Mouse (Mus musculus) G1E (cell line): ENCODE results near the gene Ska3. TPM values are rescaled to one million over a fixed set of nuclear protein-coding genes. Genes with fewer than 3 reads are reported as not detected.

Experiments used
- ATAC-seq: 2 replicates; pipeline ENCODE4 v1.8.0; 2016; ENCODE audit warnings: mild to moderate bottlenecking; ENCODE audit not compliant: insufficient number of reproducible peaks, poor library complexity, low FRiP score, severe bottlenecking; ENCODE audit errors: extremely low read depth
- DNase-seq: peaks from one replicate; pipeline ENCODE4 v3.0.0; 2012; ENCODE audit warnings: low spot score
- H3K27me3 ChIP-seq: 2 replicates; pipeline ENCODE4 v1.6.1; 2012; ENCODE audit warnings: mild to moderate bottlenecking, low read length, inconsistent platforms; ENCODE audit not compliant: insufficient read depth
- H3K36me3 ChIP-seq: replicated peaks from 2 replicates; pipeline ENCODE3; 2012; ENCODE audit warnings: mild to moderate bottlenecking, inconsistent platforms
- H3K4me1 ChIP-seq: 2 replicates; pipeline ENCODE4 v1.6.1; 2012; ENCODE audit warnings: low read depth, low read length, inconsistent platforms, mixed read lengths; ENCODE audit not compliant: insufficient read depth
- H3K4me3 ChIP-seq: 2 replicates; pipeline ENCODE4 v1.5.1; 2012; ENCODE audit warnings: low read depth, mild to moderate bottlenecking, inconsistent platforms, low read length, moderate library complexity, mixed read lengths
- H3K9me3 ChIP-seq: replicated peaks from 2 replicates; pipeline ENCODE4 v1.6.1; 2012; ENCODE audit warnings: inconsistent platforms
- CTCF ChIP-seq: IDR thresholded peaks from 2 replicates; pipeline ENCODE4 v1.5.1; 2012; ENCODE audit warnings: low read depth, low read length, inconsistent platforms, mixed read lengths
- GATA1 ChIP-seq: IDR thresholded peaks from 2 replicates; pipeline ENCODE4 v1.6.1; 2012; ENCODE audit warnings: borderline replicate concordance, low read length, inconsistent platforms, mixed read lengths
- GATA2 ChIP-seq: IDR thresholded peaks from 2 replicates; pipeline ENCODE4 v1.6.1; 2012; ENCODE audit warnings: low read depth, low read length, inconsistent platforms, borderline replicate concordance
- POLR2AphosphoS5 ChIP-seq: IDR thresholded peaks from 2 replicates; pipeline ENCODE4 v1.6.1; 2012; ENCODE audit warnings: low read depth, low read length, inconsistent platforms; ENCODE audit not compliant: insufficient replicate concordance
- TAL1 ChIP-seq: conservative IDR thresholded peaks from 2 replicates; pipeline ENCODE4 v1.6.1; 2012; ENCODE audit warnings: low read depth, low read length, inconsistent platforms, mixed read lengths
- polyA plus RNA-seq: library from polyadenylated mRNA; stranded (reverse); fragments of >175 nt; gene quantifications from 2 replicates; pipeline ENCODE4 v1.2.3, GENCODE M21; 2012
- total RNA-seq, 2 experiments: library from RNA; stranded (forward) in 1 of 2; stranded (reverse) in 1 of 2; fragments of 200-1000 nt in 1 of 2; fragments of >200 nt in 1 of 2; fragmentation: Nextera tagmentation in 1 of 2; gene quantifications; 2 replicates each; pipeline ENCODE4 v1.2.3; 2014 to 2017

Ska3 gene
- total RNA-seq (2014; fragmentation: Nextera tagmentation), result 49.3 and 50.3 TPM in 2 replicates
- total RNA-seq (2017), result 38.5 and 47.4 TPM in 2 replicates
- 5.3 and 6.9 TPM in 2 replicates for polyA plus RNA-seq

DNA sequence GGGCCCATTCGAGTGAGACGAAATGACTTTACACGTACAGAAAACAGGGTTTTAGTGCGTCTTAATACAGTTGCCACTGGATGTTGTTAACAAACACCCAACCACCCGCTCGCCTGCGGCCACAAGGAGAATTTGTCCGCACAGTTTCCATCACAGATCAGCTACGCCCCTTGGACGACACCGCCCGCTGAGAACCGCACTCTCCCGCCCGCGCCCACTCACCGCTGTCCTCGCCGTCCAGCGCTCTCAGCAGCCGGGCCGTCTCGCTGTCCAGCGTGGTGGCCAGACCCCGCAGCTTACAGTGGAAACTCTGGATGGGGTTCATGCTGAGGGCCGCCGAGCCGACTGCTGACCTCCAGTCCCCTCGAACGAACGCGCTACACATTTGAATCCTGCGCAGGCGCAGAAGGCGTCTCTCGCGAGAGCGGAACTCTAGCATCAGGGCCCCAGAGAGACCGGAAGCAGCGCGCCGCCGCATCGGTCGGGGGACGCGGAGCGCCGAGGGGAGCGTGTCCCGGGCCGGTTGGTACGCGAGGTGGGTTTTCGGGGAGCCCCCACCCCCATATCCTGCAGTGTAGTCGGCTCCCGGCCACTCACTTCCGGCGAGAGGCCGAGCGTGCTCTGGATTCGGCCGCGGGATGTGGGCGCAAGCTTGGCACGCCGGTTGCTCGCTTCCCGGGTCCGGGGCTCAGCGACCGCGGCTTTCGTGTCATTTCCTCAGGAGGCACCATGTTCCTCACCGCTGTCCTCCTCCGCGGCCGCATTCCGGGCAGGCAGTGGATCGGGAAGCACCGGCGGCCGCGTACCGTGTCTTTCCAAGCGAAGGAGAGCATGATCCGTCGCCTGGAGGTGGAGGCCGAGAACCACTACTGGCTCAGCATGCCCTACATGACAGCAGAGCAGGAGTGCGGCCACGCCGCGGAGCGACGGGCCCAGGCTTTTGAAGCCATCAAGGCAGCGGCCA, at the start of gene Ska3, which contains the start of gene Mrpl57:
Gene Ska3 (minus strand): TSS at position 398 of the 964 bp plus-strand sequence.
Gene Mrpl57 (plus strand): TSS at position 447 of the 964 bp plus-strand sequence.
- peak within 1 kb of the TSS; percentile 94 for H3K4me3 ChIP-seq
- no peaks in the 10 kb centered on the region for H3K9me3 ChIP-seq
- H3K4me1 ChIP-seq, result peaks cover 30% of the 10 kb centered on the region
- TF ChIP-seq GATA1 (no peak), POLR2AphosphoS5 (0 out of 2 replicates have a peak, but pooled peaks have one; percentile 46)
- ATAC-seq, result peak; percentile 79
- H3K36me3 ChIP-seq, result peaks cover 51% of the 10 kb centered on the region
- peak; percentile 84 for DNase-seq
- no peaks in the 10 kb centered on the region for H3K27me3 ChIP-seq

- TF ChIP-seq POLR2AphosphoS5, result no peak
- no peak for TF ChIP-seq GATA2
- no peak for TF ChIP-seq CTCF
- no peak for TF ChIP-seq GATA1
- no peak for TF ChIP-seq TAL1
- no peak overlapping the region for H3K4me3 ChIP-seq
- peaks cover 37% of the 10 kb centered on the region for H3K36me3 ChIP-seq
- peaks cover 10% of the 10 kb centered on the region for H3K4me1 ChIP-seq
- ATAC-seq, result no peak
- H3K27me3 ChIP-seq, result no peaks in the 10 kb centered on the region
- DNase-seq, result no peak
- no peaks in the 10 kb centered on the region for H3K9me3 ChIP-seq
These were observed 40.8 kb upstream of the Ska3 start for GRCm38 (mm10) chr14:57866676-57867276.

- no peak for TF ChIP-seq GATA2
- no peak for TF ChIP-seq CTCF
- no peak for TF ChIP-seq GATA1
- TF ChIP-seq TAL1, result no peak
- TF ChIP-seq POLR2AphosphoS5, result no peak
- ATAC-seq (no peak), DNase-seq (no peak)
- peaks cover 13% of the 10 kb centered on the region for H3K4me1 ChIP-seq
- no peaks in the 10 kb centered on the region for H3K27me3 ChIP-seq
- H3K9me3 ChIP-seq, result no peaks in the 10 kb centered on the region
- H3K4me3 ChIP-seq, result no peak overlapping the region
- peaks cover 48% of the 10 kb centered on the region for H3K36me3 ChIP-seq
These were observed 39.3 kb upstream of the Ska3 start for GRCm38 (mm10) chr14:57865256-57865655.

- DNase-seq, result no peak
- no peak for ATAC-seq
- no peaks in the 10 kb centered on the region for H3K27me3 ChIP-seq
- no peaks in the 10 kb centered on the region for H3K9me3 ChIP-seq
- TF ChIP-seq GATA1 (no peak), GATA2 (no peak), POLR2AphosphoS5 (no peak)
- H3K4me1 ChIP-seq, result peaks cover 13% of the 10 kb centered on the region
- H3K36me3 ChIP-seq, result peaks cover 45% of the 10 kb centered on the region
- H3K4me3 ChIP-seq, result no peak overlapping the region
These were observed 37.1 kb upstream of the Ska3 start for GRCm38 (mm10) chr14:57863129-57863528.

- Histone ChIP-seq H3K9me3 (no peaks in the 10 kb centered on the region), H3K36me3 (peaks cover 48% of the 10 kb centered on the region), H3K27me3 (no peaks in the 10 kb centered on the region), H3K4me1 (peaks cover 12% of the 10 kb centered on the region), H3K4me3 (no peak overlapping the region)
- DNase-seq (no peak), ATAC-seq (peak; percentile 77)
- TF ChIP-seq GATA2 (no peak), CTCF (no peak), GATA1 (no peak), TAL1 (no peak), POLR2AphosphoS5 (no peak)
These were observed 36.0 kb upstream of the Ska3 start for GRCm38 (mm10) chr14:57861987-57862412.

GRCm38 (mm10) chr14:57859520-57859919, 33.5 kb upstream of the Ska3 start:
- DNase-seq (no peak), ATAC-seq (no peak)
- Histone ChIP-seq H3K27me3 (no peaks in the 10 kb centered on the region), H3K4me3 (no peak overlapping the region), H3K36me3 (peaks cover 39% of the 10 kb centered on the region), H3K9me3 (no peaks in the 10 kb centered on the region), H3K4me1 (peaks cover 10% of the 10 kb centered on the region)
- no peak for TF ChIP-seq TAL1
- TF ChIP-seq GATA2, result no peak
- TF ChIP-seq GATA1, result no peak
- no peak for TF ChIP-seq CTCF
- TF ChIP-seq POLR2AphosphoS5, result no peak
